Mouse (Mus musculus) thymus, adult 2 months (tissue): ENCODE measurements around the gene Tk1. TPM values are rescaled to one million over a fixed set of nuclear protein-coding genes. Genes with fewer than 3 reads are reported as not detected.
"Not testable (repeated sequence)": the region's sequence is repeated elsewhere in the genome, so short reads cannot be mapped to it uniquely, and the experiment has no call there.

Experiments
- DNase-seq: peaks from one replicate; pipeline ENCODE4 v3.0.0; 2021
- H3K27ac ChIP-seq: fragments of 200-500 bp; 2 replicates; pipeline ENCODE4 v1.5.1; 2012; ENCODE audit warnings: low read length, control low read depth; ENCODE audit not compliant: control insufficient read depth, insufficient read depth
- H3K27me3 ChIP-seq: fragments of 200-500 bp; 2 replicates; pipeline ENCODE4 v1.6.1; 2012; ENCODE audit warnings: mild to moderate bottlenecking, low read length, moderate library complexity, mixed read lengths; ENCODE audit not compliant: control insufficient read depth, insufficient read depth
- H3K36me3 ChIP-seq: fragments of 200-500 bp; 2 replicates; pipeline ENCODE4 v1.6.1; 2012; ENCODE audit warnings: mild to moderate bottlenecking, low read length, moderate library complexity; ENCODE audit not compliant: control insufficient read depth, insufficient read depth
- H3K4me1 ChIP-seq: fragments of 200-500 bp; replicated peaks from 2 replicates; pipeline ENCODE4 v1.6.1; 2012; ENCODE audit warnings: low read length; ENCODE audit not compliant: control insufficient read depth, insufficient read depth
- H3K4me3 ChIP-seq: fragments of 200-500 bp; 2 replicates; pipeline ENCODE4 v1.5.1; 2012; ENCODE audit warnings: mild to moderate bottlenecking, low read length, control low read depth, moderate library complexity; ENCODE audit not compliant: control insufficient read depth, insufficient read depth
- CTCF ChIP-seq: fragments of 200-500 bp; IDR thresholded peaks from 2 replicates; pipeline ENCODE4 v1.5.1; 2012; ENCODE audit warnings: mild to moderate bottlenecking, control low read depth, low read length, moderate library complexity, borderline replicate concordance; ENCODE audit not compliant: control insufficient read depth, poor library complexity, insufficient read depth; ENCODE audit errors: extremely low read depth
- POLR2A ChIP-seq: fragments of 200-500 bp; IDR thresholded peaks from 2 replicates; pipeline ENCODE4 v1.6.1; 2012; ENCODE audit warnings: mild to moderate bottlenecking, low read length, control low read depth, moderate library complexity; ENCODE audit not compliant: control insufficient read depth, poor library complexity, insufficient read depth; ENCODE audit errors: extremely low read depth
- WGBS: fragments of 180-500 bp; shearing (Covaris S2); methylation state at CpG from one replicate; pipeline ENCODE4 v1.1.7; 2018; 5-methylcytosine and 5-hydroxymethylcytosine counted together
- polyA plus RNA-seq: library from polyadenylated mRNA; depleted of rRNA; stranded (reverse); fragments of >200 nt; gene quantifications from 2 replicates; pipeline ENCODE4 v1.2.3, GENCODE M21; 2012

Gene Tk1
- polyA plus RNA-seq, 1 experiment = 130 TPM

DNA sequence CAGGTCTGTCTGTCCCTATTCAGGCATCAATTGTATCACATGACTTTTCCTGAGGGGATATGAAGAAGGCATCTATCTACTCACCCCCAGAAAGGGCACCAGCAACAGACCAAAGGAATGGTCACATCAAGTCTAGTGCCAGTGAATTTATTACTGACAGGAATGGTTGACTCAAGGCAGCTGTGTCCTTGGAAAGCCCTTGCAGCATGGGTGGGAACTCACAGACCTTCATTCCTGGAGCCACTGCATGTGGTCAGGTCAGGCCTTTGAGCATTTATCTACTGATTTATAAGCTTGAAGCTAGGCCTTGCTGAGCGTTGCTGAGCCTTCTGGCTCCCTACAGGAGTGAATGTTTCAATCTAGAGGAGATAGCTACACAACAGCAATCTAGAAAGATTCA is 15.0 kb upstream of the Tk1 start:
- 72% methylated on average over 1 of the region's 1 CpGs for WGBS
- DNase-seq = no peak
- H3K4me1 ChIP-seq = no peaks in the 10 kb centered on the region; the same call in 1 of the 2 replicates
- TF ChIP-seq POLR2A = no peak
- no peak for TF ChIP-seq CTCF
- H3K27me3 ChIP-seq = no peaks in the 10 kb centered on the region
- H3K27ac ChIP-seq = no peak overlapping the region
- H3K4me3 ChIP-seq = no peak overlapping the region
- no peaks in the 10 kb centered on the region for H3K36me3 ChIP-seq

DNA sequence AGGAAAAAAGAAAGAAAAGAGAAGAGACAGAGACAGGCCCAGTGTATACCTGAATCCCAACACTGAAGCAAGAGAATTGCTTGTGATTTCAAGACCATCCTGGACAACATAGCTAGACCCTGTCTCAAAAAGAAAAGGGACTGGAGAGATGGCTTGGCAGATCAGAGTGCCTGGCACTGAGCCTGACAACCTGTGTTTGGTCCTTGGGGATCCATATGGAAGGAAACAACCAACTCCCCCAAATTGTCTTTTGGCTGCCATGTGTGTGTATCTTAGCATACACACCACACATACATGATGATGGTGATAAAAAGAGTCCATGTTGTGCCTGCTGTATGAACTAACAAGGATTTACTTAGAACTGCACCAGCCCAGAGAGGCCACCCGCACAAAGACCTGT is 13.1 kb upstream of the Tk1 start:
- Histone ChIP-seq H3K27me3 (no peaks in the 10 kb centered on the region), H3K4me1 (no peaks in the 10 kb centered on the region; the same call in 1 of the 2 replicates), H3K4me3 (no peak overlapping the region), H3K36me3 (no peaks in the 10 kb centered on the region), H3K27ac (no peak overlapping the region)
- DNase-seq = no peak
- TF ChIP-seq POLR2A = no peak
- no peak for TF ChIP-seq CTCF
- 100% methylated on average over 1 of the region's 1 CpGs for WGBS

DNA sequence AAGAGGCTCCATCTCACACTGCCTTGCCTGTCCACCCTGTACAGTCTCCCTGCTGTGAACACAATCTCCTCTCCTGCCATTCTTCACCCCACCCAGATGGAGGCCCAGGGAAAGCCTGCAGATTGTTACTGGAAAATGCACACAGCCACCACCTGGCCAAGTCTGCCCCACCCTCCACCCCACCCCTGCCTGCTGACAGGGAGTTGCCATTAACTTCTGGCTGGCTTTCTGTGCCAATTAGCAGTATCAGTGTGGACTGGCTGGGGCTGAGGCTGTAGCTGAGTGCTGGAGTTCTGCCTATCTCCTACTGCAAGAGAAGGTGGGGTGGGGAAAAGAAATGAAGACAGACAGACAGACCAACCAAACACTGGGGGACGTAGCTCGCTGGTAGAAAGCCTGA is 12.7 kb upstream of the Tk1 start:
- H3K36me3 ChIP-seq = no peaks in the 10 kb centered on the region
- H3K27ac ChIP-seq = no peak overlapping the region
- H3K4me3 ChIP-seq = no peak overlapping the region
- TF ChIP-seq CTCF = no peak
- no peak for TF ChIP-seq POLR2A
- H3K27me3 ChIP-seq = no peaks in the 10 kb centered on the region
- 97% methylated on average over 2 of the region's 2 CpGs for WGBS
- H3K4me1 ChIP-seq = no peaks in the 10 kb centered on the region; the same call in 1 of the 2 replicates
- no peak for DNase-seq

DNA sequence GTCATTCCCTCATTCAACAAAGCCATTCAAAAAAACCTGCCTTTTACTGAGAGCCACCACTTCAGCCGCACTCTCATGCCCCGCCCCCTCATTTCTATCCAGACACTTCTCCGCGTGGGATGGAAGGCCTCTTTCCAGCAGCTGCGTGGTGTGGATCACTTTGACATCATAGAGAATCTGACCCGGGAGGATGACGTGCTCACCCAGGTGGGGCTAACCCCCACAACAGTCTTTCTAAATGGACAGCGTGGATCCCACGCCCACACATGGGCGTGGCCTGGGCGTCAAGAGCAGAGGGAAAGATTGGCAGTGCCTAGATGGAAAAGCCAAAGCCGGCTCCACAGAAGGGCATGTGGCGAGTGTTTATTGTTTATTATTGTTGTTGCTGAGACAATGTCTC is 10.4 kb upstream of the Tk1 start:
- WGBS = 73% methylated on average over 13 of the region's 13 CpGs
- Histone ChIP-seq H3K27ac (no peak overlapping the region), H3K27me3 (no peaks in the 10 kb centered on the region), H3K4me3 (no peak overlapping the region), H3K4me1 (peaks cover 11% of the 10 kb centered on the region), H3K36me3 (no peaks in the 10 kb centered on the region)
- TF ChIP-seq POLR2A (no peak), CTCF (no peak)
- no peak for DNase-seq

DNA sequence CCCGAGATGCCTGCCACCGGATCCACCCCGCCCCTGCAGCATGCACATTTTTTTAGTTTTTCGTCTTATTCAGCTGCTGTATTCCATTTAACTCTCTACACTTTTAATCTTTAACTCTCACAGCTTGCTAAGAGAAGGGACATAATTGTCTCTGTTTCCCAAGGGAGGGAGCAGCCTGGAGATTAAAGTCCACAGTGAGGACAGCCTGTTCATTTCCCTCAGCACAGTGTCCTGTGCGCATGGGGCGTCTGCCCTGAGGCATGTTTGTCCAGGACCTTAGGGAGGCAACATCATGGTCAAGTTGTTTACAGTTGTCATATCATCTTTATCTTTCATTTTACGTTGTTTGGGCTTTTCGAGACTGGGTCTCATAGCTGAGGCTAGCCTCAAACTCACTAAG is 8.2 kb upstream of the Tk1 start:
- no peak overlapping the region for H3K27ac ChIP-seq
- H3K4me1 ChIP-seq = peaks cover 14% of the 10 kb centered on the region
- no peak for TF ChIP-seq POLR2A
- TF ChIP-seq CTCF = no peak
- DNase-seq = no peak
- H3K4me3 ChIP-seq = no peak overlapping the region
- 96% methylated on average over 8 of the region's 8 CpGs for WGBS
- no peaks in the 10 kb centered on the region for H3K36me3 ChIP-seq
- no peaks in the 10 kb centered on the region for H3K27me3 ChIP-seq

DNA sequence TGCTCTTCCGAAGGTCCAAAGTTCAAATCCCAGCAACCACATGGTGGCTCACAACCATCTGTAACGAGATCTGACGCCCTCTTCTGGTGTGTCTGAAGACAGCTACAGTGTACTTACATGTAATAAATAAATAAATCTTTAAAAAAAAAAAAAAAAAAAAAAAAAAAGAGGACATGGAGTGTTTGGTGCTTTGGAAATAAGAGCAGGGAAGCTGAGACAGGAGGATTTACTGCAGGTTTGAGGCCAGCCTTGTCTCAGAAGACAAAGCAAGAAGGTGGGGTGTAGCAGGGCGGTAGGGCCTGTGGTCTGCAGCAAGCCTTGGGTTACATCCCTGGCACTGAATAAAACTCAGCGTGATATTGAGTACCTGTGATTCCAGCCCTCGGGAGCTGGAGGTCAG is 7.6 kb upstream of the Tk1 start:
- not testable (repeated sequence) for H3K27me3 ChIP-seq, DNase-seq, H3K4me3 ChIP-seq, H3K27ac ChIP-seq, H3K36me3 ChIP-seq
- H3K4me1 ChIP-seq = peaks cover 19% of the 10 kb centered on the region
- 92% methylated on average over 5 of the region's 6 CpGs for WGBS

DNA sequence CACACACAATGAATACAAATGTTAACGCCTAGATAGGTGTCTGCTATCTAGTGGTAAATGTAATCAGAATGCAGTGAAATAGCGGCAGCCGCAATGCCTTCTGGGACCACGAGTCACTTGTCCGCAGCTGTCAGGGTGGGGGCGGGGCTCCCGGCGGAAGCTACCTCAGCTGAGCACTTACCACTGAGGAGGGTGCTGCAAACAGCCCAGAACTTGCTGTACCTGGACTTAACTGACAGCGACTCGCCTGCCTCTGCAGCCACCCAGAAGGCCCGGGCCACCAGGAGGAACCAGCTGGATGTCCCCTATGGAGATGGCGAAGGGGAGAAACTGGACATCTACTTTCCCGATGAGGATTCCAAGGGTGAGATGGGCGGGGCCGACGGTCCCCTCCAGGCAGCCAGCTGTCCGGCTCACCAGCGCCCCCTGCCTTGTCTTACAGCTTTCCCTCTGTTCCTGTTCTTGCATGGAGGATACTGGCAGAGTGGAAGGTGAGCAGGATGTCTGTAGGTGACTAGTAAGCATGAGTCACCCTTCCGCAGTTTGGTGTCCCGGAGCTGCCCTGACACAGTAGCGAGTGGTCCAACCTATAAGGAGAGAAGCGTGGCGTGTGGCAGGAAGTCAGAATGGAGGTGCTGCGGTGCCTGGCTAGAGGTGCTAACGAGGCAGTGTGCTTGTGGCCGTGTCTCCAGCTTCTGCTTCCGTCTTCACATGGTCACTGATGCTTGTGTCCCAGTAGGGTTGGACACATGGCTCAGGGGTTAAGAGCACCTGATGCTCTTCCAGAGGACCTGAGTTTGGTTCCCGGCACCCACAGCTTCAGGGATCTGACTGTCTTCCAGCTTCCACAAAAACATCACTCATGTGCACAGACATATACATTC is 6.4 kb upstream of the Tk1 start:
- peaks cover 31% of the 10 kb centered on the region for H3K4me1 ChIP-seq
- H3K36me3 ChIP-seq = no peaks in the 10 kb centered on the region
- H3K4me3 ChIP-seq = peak overlapping the region; percentile 79
- WGBS = 6% methylated on average over 28 of the region's 28 CpGs
- no peaks in the 10 kb centered on the region for H3K27me3 ChIP-seq
- H3K27ac ChIP-seq = peak overlapping the region; percentile 84
- DNase-seq = peak; percentile 95
- peak; percentile 54; the same call in 1 of the 2 replicates for TF ChIP-seq POLR2A
- TF ChIP-seq CTCF = peak; percentile 97
